Mouse (Mus musculus): Measurements from ENCODE around the gene Zfp53.

DNA sequence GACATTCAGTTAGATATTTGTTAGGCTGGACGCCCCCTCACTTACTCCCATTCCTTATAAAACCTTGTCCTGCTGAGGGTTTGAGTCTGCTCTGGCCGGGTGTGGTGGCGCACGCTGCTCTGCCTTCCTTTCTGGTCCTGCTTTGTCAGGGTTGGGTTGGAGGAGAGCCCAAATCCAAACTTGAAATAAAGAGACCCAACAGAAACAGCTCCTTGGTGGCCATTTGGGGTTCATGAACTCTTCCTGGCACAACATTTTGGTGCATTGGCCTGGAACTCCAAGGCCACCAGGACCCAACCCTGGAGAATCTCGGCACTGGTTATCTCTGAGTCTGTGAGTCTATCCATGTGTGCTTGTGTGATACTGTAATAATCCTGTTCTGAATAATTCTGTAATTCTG lies 42.8 kb downstream of the Zfp53 start:
- TF ChIP-seq POLR2A (IDR thresholded peaks at IDR 0.05; ENCODE audit: insufficient read depth, low read length) (no peak), CTCF (IDR thresholded peaks at IDR 0.05; ENCODE audit: low read depth, low read length) (no peak), EP300 (IDR thresholded peaks at IDR 0.05; ENCODE audit: insufficient read depth, low read depth, low read length) (no peak)

Data from ES-Bruce4 (cell line).